Mouse (Mus musculus) intestine, embryonic 14.5 days (tissue): ENCODE measurements around the gene Olfr1440. TPM values are rescaled to one million over a fixed set of nuclear protein-coding genes. Genes with fewer than 3 reads are reported as not detected.

Experiments
- ATAC-seq: fragments of 200-750 bp; cut with Nextera tagmentation; replicated peaks from 2 replicates; pipeline ENCODE4 v1.8.0; 2017; ENCODE audit warnings: low read depth, moderate number of reproducible peaks, moderate TSS enrichment, moderate library complexity; ENCODE audit not compliant: low FRiP score, low TSS enrichment
- DNase-seq: peaks from one replicate; pipeline ENCODE4 v3.0.0-alpha.2; 2018; ENCODE audit warnings: low spot score
- H3K27ac ChIP-seq: fragments of 300-500 bp; sonication (generic); 2 replicates; pipeline ENCODE4 v1.5.1; 2014; ENCODE audit warnings: low read depth, mild to moderate bottlenecking, control low read depth
- H3K27me3 ChIP-seq: fragments of 300-500 bp; sonication (generic); replicated peaks from 2 replicates; pipeline ENCODE4 v1.6.1; 2014; ENCODE audit warnings: low read length, control low read depth; ENCODE audit not compliant: control insufficient read depth, insufficient read depth
- H3K36me3 ChIP-seq: fragments of 300-500 bp; sonication (generic); 2 replicates; pipeline ENCODE4 v1.6.1; 2014; ENCODE audit warnings: low read length, control low read depth; ENCODE audit not compliant: control insufficient read depth, insufficient read depth
- H3K4me1 ChIP-seq: fragments of 300-500 bp; sonication (generic); replicated peaks from 2 replicates; pipeline ENCODE4 v1.6.1; 2014; ENCODE audit warnings: low read length, control low read depth, mixed read lengths; ENCODE audit not compliant: control insufficient read depth, insufficient read depth
- H3K4me2 ChIP-seq: fragments of 300-500 bp; sonication (generic); 2 replicates; pipeline ENCODE4 v1.6.1; 2014; ENCODE audit warnings: low read length
- H3K4me3 ChIP-seq: fragments of 300-500 bp; sonication (generic); 2 replicates; pipeline ENCODE4 v1.5.1; 2014; ENCODE audit warnings: low read depth, low read length, control low read depth, mixed read lengths
- H3K9ac ChIP-seq: fragments of 300-500 bp; sonication (generic); 2 replicates; pipeline ENCODE4 v1.6.1; 2014; ENCODE audit warnings: mild to moderate bottlenecking, low read length
- H3K9me3 ChIP-seq: fragments of 300-500 bp; sonication (generic); 2 replicates; pipeline ENCODE4 v1.6.1; 2016; ENCODE audit warnings: low read length, control low read depth; ENCODE audit not compliant: control insufficient read depth
- WGBS: fragments of 180-500 bp; shearing (Covaris S2); extraction: QIAGEN DNeasy Blood & Tissue Kit; methylation state at CpG from one replicate; pipeline ENCODE4 v1.1.7; 2014; 5-methylcytosine and 5-hydroxymethylcytosine counted together
- polyA plus RNA-seq: library from polyadenylated mRNA; unstranded; fragments of >200 nt; fragmentation: Nextera tagmentation; extraction: Ambion mirVana; gene quantifications from 2 replicates; pipeline ENCODE4 v1.2.1, GENCODE M21; 2014

Gene Olfr1440
- polyA plus RNA-seq = not detected in 2 replicates

- no peak within 1 kb of the TSS for H3K27ac ChIP-seq
- H3K27me3 ChIP-seq = no peaks in the 10 kb centered on the region
- DNase-seq (no peak), ATAC-seq (no peak)
- 88% methylated on average over 2 of the region's 2 CpGs for WGBS
- H3K9ac ChIP-seq = no peak within 1 kb of the TSS
- H3K9me3 ChIP-seq = no peaks in the 10 kb centered on the region
- no peaks in the 10 kb centered on the region for H3K4me1 ChIP-seq
- H3K36me3 ChIP-seq = no peaks in the 10 kb centered on the region
- no peak within 1 kb of the TSS for H3K4me3 ChIP-seq
- no peak within 1 kb of the TSS for H3K4me2 ChIP-seq
Measured at GRCm38 (mm10) chr19:12386979-12387378, at the start of gene Olfr1440. Gene Olfr1440, plus strand, starts transcription at chr19:12387279.

- no peaks in the 10 kb centered on the region for H3K36me3 ChIP-seq
- H3K9me3 ChIP-seq = no peaks in the 10 kb centered on the region
- DNase-seq (no peak), ATAC-seq (no peak)
- H3K27me3 ChIP-seq = no peaks in the 10 kb centered on the region
- H3K4me2 ChIP-seq = no peak overlapping the region
- H3K4me3 ChIP-seq = no peak overlapping the region
- H3K4me1 ChIP-seq = no peaks in the 10 kb centered on the region
- 82% methylated on average over 3 of the region's 3 CpGs for WGBS
- no peak overlapping the region for H3K9ac ChIP-seq
- H3K27ac ChIP-seq = no peak overlapping the region
Measured at GRCm38 (mm10) chr19:12373004-12373403, 14.1 kb upstream of the Olfr1440 start.

GRCm38 (mm10) chr19:12374465-12375025 lies 12.5 kb upstream of the Olfr1440 start:
- Histone ChIP-seq H3K9ac (no peak overlapping the region), H3K27ac (no peak overlapping the region), H3K4me2 (no peak overlapping the region), H3K36me3 (no peaks in the 10 kb centered on the region), H3K4me3 (no peak overlapping the region), H3K9me3 (no peaks in the 10 kb centered on the region), H3K4me1 (no peaks in the 10 kb centered on the region), H3K27me3 (no peaks in the 10 kb centered on the region)
- no peak for DNase-seq
- ATAC-seq = no peak
- 48% methylated on average over 2 of the region's 2 CpGs for WGBS

- H3K4me3 ChIP-seq = no peak overlapping the region
- DNase-seq = no peak
Measured at GRCm38 (mm10) chr19:12413737-12414136, 26.7 kb downstream of the Olfr1440 start.

GRCm38 (mm10) chr19:12417361-12417760 lies 30.3 kb downstream of the Olfr1440 start, which contains the start of gene Olfr1441:
Gene Olfr1441, plus strand, starts transcription at chr19:12417433.
- H3K27me3 ChIP-seq = no peaks in the 10 kb centered on the region

More at GRCm38 (mm10) chr19:12413737-12414136, 26.7 kb downstream of the Olfr1440 start:
- no peaks in the 10 kb centered on the region for H3K9me3 ChIP-seq
- no peaks in the 10 kb centered on the region for H3K27me3 ChIP-seq
- no peak overlapping the region for H3K4me2 ChIP-seq
- H3K36me3 ChIP-seq = no peaks in the 10 kb centered on the region
- no peaks in the 10 kb centered on the region for H3K4me1 ChIP-seq
- no peak for ATAC-seq
- H3K27ac ChIP-seq = no peak overlapping the region
- no peak overlapping the region for H3K9ac ChIP-seq

GRCm38 (mm10) chr19:12418312-12418711 lies 31.2 kb downstream of the Olfr1440 start:
- H3K27me3 ChIP-seq = no peaks in the 10 kb centered on the region
- no peaks in the 10 kb centered on the region for H3K36me3 ChIP-seq
- no peaks in the 10 kb centered on the region for H3K9me3 ChIP-seq
- H3K27ac ChIP-seq = no peak overlapping the region
- no peaks in the 10 kb centered on the region for H3K4me1 ChIP-seq
- no peak overlapping the region for H3K4me3 ChIP-seq
- WGBS = 37% methylated on average over 3 of the region's 3 CpGs
- no peak overlapping the region for H3K9ac ChIP-seq
- DNase-seq (no peak), ATAC-seq (no peak)
- no peak overlapping the region for H3K4me2 ChIP-seq

More at GRCm38 (mm10) chr19:12417361-12417760, 30.3 kb downstream of the Olfr1440 start, which contains the start of gene Olfr1441:
- Histone ChIP-seq H3K4me3 (no peak within 1 kb of the TSS), H3K4me2 (no peak within 1 kb of the TSS), H3K9me3 (no peaks in the 10 kb centered on the region), H3K4me1 (no peaks in the 10 kb centered on the region), H3K9ac (no peak within 1 kb of the TSS), H3K27ac (no peak within 1 kb of the TSS), H3K36me3 (no peaks in the 10 kb centered on the region)
- ATAC-seq (no peak), DNase-seq (no peak)

- Histone ChIP-seq H3K4me3 (no peak overlapping the region), H3K9ac (no peak overlapping the region), H3K27me3 (no peaks in the 10 kb centered on the region), H3K36me3 (no peaks in the 10 kb centered on the region), H3K27ac (no peak overlapping the region), H3K9me3 (no peaks in the 10 kb centered on the region), H3K4me2 (no peak overlapping the region), H3K4me1 (no peaks in the 10 kb centered on the region)
- ATAC-seq (no peak), DNase-seq (no peak)
- 74% methylated on average over 6 of the region's 6 CpGs for WGBS
Measured at GRCm38 (mm10) chr19:12420555-12420954, 33.5 kb downstream of the Olfr1440 start.

- Histone ChIP-seq H3K4me3 (no peak overlapping the region), H3K9ac (no peak overlapping the region), H3K27me3 (no peaks in the 10 kb centered on the region), H3K4me2 (no peak overlapping the region), H3K27ac (no peak overlapping the region), H3K9me3 (no peaks in the 10 kb centered on the region), H3K4me1 (no peaks in the 10 kb centered on the region), H3K36me3 (no peaks in the 10 kb centered on the region)
- ATAC-seq (no peak), DNase-seq (no peak)
- WGBS = 85% methylated on average over 1 of the region's 1 CpGs
Measured at GRCm38 (mm10) chr19:12421680-12422079, 34.6 kb downstream of the Olfr1440 start.

- H3K4me2 ChIP-seq = no peak overlapping the region
- no peak overlapping the region for H3K9ac ChIP-seq
- 71% methylated on average over 5 of the region's 5 CpGs for WGBS
- H3K27me3 ChIP-seq = no peaks in the 10 kb centered on the region
- H3K27ac ChIP-seq = no peak overlapping the region
- H3K4me1 ChIP-seq = no peaks in the 10 kb centered on the region
- H3K9me3 ChIP-seq = no peaks in the 10 kb centered on the region
- H3K4me3 ChIP-seq = no peak overlapping the region
- no peak for ATAC-seq
- DNase-seq = no peak
- no peaks in the 10 kb centered on the region for H3K36me3 ChIP-seq
Measured at GRCm38 (mm10) chr19:12427101-12427500, 40.0 kb downstream of the Olfr1440 start.
